Mouse (Mus musculus) adrenal gland, postnatal 4 days (tissue): Measurements from ENCODE around the gene Akap9. TPM values are rescaled to one million over a fixed set of nuclear protein-coding genes. Genes with fewer than 3 reads are reported as not detected.
"Not testable (repeated sequence)": the region's sequence is repeated elsewhere in the genome, so short reads cannot be mapped to it uniquely, and the experiment has no call there.

Experiments used
- DNase-seq, 2 experiments: peaks; one replicate each; pipeline ENCODE4 v3.0.0; 2021 to 2022; ENCODE audit warnings: low spot score in 2 of 2, mixed read lengths in 2 of 2
- total RNA-seq, 2 experiments: library from RNA; stranded (reverse); gene quantifications; 2 replicates each; pipeline ENCODE4 v1.2.3; 2021

Akap9 gene
- total RNA-seq, 2 experiments from 2014 or later = 79.4 to 81.4 TPM

DNA sequence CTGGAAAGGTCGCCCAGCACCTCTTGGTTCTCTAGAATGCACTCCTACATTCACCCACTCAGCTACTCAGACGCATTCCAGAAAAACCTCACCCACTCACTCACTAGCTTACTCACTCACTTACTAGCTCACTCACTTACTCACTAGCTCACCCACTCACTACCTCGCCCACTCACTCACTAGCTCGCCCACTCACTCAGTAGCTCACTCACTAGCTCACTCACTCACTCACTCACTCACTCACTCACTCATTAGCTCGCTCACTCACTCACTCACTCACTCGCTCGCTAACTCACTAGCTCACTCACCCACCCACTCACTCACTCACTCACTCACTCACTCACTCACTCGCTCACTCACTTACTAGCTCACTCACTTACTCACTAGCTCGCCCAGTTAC, 108.8 kb downstream of the Akap9 start:
- DNase-seq = no peak

DNA sequence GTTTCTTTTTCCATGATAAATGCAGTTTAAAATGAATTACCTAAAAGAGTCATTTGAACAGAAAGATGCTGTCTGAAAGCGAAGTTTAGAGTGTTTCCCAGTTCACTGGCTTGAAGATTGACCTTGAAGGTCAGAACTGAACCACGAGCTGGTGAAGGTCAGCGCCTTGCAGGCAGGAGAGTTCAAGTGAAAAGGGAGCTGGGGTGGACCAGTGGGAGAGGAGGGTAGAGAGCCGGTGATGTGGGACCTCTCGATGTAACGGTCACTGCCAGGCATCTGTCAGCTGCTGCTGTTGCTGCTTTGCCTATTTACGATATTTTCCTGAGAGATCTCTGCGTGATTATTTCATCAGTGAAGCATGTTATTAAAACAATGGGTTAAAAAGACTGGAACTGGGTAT, 111.5 kb downstream of the Akap9 start:
- DNase-seq = no peak

DNA sequence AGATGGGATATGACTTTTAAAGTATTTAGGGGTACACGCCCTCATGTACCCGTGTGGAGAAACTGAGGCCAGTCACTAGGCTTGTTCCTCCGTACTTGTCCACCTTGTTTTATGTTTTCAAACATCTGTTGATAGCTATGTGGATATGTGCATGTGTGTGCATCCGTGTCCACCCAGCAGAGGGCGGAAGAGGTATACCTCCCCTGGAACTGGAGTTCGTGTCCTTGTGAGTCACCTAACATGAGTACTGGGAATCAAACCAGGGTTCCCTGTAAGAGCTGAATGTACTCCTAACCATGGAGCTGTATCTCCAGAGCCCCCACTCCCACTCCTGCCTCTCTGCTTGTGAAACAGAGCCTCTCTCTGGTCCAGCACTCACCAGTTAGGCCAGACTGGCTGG, 112.5 kb downstream of the Akap9 start:
- no peak for DNase-seq

DNA sequence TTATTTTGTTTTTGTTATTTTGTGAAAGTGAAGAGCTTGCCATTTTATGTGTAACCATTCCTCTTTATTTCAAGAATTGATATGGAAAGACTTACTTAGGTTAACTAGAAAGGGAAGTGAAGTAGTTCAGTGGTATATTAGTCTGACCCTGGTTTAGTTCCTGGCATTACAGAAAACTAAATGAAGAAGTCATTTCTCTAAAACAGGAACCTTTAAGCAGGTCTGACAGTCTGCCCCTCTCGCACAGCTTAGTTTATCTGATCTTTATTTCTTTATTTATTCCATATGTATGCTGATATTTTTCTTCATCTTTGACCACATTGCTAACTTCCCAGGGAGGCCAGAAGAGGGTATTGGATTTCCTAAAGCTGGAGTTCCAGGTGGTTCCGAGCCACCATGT, 113.1 kb downstream of the Akap9 start:
- no peak for DNase-seq

DNA sequence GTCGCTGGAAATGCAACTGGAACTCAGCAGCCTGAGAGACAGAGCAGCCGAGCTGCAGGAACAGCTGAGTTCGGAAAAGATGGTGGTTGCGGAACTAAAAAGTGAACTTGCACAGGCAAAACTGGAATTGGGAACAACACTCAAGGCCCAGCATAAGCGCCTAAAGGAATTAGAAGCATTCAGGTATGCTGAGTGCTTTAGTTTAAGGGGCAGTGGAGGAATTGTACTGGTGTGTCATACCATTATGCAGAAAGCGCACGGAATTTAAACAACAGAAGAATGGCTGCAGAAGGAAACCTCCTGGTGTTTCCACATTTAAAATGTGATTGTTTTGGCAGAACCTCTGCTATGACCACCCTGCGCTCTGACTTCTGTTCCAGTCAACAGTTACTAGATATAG, 132.5 kb downstream of the Akap9 start:
- no peak for DNase-seq

DNA sequence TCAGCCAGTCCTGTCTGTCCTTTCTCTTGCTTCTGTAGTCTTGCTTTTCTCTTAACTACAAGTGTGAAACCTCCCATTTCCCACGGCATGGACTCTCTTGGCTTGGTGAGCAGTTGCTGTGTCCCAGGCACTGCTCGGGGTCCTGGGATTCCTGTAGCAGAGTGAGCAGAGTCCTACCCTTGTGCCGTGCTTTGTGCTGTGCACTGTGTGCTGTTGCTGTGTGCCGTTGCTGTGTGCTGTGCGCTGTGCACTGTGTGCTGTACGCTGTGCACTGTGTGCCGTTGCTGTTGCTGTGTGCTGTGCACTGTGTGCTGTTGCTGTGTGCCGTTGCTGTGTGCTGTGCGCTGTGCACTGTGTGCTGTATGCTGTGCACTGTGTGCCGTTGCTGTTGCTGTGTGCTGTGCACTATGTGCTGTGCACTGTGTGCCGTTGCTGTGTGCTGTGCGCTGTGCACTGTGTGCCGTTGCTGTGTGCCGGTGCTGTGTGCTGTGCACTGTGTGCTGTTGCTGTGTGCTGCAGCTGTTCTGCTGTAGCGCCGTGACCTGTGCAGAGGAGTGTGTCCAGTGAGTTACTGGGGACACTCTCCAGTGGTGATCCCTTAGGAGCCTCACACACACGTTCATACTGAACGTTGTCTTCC, 138.7 kb downstream of the Akap9 start:
- no peak for DNase-seq

DNA sequence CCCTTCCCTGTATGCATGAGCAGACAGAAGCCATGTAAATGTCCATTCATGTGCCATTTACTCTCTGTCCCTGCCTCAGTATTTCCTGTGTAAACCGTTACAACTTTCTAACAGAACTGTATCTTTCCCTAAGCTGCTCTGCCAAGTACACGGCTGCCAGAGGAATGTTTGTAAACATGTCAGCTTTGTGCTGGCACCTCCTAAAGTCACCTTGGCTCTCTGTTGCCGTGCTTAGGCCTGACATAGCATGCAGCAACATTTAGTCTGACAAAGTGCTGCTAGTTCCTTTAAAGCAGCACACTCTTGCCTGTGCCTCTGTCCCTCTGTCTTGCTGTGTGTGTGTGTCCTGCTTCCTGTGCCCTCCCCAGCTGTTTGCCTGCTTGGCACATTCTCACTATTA, 139.3 kb downstream of the Akap9 start:
- no peak for DNase-seq

DNA sequence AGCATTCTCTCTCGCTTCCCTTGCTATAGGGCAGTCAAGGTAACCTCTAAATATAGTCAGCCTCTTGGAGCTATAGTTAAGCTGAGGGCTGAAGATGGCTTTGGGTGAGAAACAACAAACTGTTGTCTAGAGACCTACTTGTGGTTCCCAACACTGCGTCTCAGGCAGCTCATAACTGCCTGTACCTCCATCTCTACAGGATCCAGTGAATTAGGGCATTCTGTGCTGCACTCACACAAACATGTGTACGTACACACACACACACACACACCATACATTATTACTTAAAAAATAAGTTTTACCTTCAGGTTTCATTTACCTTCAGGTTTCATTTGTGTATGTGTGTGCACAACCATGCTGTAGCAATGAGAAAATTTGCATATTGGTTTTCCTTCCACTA, 151.2 kb downstream of the Akap9 start:
- DNase-seq = no peak

DNA sequence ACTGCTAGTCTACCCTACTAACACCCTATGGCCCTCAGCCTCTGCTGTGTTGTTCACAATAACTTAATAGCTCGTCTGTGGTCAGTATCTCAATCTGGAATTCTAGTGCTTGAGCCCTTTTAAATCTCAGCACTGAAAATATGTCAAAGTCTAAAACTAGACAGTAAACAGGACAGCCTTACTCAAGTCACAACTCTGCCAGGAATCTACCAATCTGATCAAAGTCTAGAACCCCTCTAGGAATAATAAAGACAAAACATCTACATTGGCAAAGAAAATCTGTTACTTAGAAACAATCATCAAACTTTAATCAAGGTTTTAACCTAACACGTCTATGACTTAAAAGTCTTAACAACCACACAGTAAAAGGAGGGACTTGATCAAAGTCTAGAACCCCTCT, 153.0 kb downstream of the Akap9 start:
- DNase-seq = no peak

DNA sequence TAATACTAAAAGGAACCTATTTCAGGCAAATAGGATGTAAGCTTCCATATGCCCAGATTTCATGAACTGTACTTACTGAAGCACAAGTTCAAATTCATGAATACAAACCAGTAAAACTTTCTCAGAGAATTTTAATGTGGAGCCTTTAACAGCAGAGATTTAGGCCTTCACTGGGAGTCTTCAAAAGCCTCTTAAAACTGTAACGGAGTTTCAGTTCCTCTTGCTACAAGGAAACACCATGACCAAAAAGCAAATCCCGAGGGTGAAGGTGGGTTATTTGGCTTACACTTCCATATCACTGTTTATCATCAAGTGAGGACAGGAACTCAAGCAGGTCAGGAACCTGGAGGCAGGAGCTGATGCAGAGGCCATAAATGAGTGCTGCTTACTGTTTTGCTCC, 153.7 kb downstream of the Akap9 start:
- DNase-seq = no peak

DNA sequence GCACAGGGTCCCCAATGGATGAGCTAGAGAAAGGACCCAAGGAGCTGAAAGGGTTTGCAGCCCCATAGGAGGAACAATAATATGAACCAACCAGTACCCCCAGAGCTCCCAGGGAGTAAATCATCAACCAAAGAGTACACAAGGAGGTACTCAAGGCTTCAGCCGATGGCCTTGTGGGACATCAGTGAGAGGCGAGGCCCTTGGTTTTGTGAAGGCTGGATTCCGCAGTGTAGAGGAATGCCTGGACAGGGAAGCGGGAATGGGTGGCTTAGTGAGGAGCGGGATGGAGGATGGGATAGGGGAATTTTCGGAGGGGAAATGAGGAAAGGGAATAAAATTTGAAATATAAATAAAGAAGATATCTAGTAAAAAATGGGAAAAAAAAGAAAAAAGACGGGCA, 157.1 kb downstream of the Akap9 start:
- DNase-seq = no peak

DNA sequence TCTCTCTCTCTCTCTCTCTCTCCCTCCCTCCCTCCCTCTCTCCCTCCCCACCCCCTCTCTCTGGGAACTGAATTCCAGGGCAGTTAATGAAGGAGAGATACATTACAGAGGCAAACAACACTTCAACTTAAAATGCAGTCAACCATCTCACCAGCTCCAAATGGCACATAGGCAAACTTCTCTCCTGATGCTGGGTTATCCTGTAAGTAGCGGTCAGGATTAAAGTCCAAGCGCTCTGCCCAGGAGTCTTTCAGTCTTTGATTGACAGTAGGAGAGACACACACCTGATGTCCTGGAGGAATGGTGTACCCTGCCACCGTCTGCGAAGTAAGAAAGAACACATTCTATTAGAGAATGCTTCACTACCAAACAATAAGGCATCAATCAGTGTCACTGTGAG, 158.5 kb downstream of the Akap9 start:
- DNase-seq = no peak

DNA sequence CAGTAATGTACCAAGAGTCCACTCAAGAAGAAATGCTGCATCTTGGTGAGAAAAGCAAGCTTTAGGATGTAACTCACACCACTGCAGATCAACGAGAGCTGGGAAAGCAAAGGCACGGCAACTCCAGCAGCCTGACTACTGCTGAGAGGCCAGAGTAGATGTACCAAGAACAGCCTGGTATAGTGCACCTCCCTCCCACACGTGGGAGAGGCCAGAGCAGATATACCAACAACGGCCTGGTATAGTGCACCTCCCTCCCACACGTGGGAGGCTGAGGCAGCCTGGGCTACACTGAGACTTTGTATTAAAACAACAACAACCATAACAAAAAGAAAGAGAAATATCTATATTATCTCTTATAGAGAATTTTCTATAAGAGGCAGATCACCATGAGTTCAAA, 160.3 kb downstream of the Akap9 start:
- DNase-seq = no peak

DNA sequence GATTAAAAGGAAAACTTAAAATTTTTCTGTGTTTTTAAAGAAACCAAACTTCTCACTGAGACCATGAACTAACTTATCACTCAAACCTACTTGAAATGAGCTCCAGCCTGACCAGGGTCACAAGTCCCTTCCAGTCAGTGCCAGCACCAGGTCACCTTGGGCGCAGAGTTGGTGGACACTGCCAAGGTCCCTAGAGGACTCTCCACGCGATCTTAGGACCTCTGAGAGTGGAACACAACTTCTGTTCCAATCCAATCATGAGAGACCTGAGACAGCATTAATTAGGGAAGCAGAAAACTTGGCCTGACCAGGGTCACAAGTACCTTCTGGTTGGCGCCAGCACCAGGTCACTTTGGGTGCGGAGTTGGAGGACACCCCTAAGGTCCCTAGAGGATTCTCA, 166.6 kb downstream of the Akap9 start:
- no peak for DNase-seq

DNA sequence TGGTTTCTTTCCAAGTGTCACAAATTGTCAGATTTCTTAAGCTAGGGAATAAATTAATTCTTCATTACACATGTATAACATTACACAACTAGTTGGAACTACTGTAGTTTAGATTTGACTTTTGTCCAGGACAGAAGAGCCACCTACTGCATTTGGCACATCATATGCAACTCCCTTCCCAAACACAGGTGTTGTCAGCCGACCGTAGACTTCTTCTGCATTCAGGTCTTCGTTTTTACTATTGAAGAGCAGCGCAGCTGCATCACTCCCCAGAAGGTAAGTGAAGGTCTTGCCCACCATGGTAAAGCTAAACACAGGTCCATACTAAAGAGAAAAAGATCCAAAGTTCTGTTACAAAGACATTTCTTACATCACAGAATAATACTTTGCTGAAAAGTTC, 173.2 kb downstream of the Akap9 start:
- no peak for DNase-seq

DNA sequence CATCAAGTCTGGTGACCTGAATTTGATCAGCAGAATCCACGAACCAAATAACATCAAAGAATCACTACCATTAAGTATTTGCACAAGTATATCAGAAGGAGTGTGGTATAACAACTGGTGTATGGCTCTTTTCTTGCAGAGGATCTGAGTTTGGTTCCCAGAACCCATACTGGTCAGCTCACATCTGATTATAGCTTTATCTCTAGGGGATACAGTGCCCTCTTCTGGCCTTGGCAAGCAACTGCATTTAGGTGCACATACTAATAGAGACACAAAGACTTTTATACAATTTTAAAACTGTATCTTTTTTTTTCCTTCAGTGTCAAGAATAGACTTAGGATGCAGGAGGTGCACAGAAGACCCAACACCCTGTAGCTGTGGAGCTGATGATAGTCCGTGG, 173.9 kb downstream of the Akap9 start:
- no peak for DNase-seq

DNA sequence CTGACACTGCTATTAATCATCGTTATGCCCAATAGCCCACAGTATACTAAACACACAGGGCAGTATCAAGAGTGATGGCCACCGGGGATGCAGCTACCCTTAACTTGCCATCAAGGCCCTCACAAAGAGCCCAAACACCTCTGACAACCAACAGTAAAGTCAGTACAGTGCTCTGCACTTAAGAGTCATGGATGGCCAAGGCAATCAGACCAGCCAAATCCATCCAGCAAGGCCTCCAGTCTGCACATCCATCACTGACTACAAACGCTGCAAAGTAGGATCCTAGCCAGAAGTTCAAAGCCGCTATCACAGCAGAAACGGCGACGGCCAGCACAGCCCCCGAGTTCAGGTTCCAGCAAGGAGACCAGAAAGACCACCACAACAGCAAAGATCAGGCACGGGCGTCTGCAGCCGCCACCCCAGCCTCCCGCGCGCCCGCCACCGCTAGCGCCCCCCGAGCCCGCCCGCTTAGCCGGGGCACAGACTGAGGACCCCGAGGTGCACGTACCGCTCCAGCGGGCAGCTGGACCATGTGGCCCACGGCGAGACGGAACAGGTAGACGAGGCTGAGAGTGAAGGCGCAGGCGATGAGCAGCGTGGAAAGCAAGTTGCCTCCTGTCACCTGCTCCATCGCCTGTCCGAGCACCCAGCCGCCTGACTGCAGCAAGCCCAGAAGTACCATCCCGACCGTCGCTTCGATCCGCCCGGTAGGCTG, 175.9 kb downstream of the Akap9 start:
- no peak for DNase-seq

DNA sequence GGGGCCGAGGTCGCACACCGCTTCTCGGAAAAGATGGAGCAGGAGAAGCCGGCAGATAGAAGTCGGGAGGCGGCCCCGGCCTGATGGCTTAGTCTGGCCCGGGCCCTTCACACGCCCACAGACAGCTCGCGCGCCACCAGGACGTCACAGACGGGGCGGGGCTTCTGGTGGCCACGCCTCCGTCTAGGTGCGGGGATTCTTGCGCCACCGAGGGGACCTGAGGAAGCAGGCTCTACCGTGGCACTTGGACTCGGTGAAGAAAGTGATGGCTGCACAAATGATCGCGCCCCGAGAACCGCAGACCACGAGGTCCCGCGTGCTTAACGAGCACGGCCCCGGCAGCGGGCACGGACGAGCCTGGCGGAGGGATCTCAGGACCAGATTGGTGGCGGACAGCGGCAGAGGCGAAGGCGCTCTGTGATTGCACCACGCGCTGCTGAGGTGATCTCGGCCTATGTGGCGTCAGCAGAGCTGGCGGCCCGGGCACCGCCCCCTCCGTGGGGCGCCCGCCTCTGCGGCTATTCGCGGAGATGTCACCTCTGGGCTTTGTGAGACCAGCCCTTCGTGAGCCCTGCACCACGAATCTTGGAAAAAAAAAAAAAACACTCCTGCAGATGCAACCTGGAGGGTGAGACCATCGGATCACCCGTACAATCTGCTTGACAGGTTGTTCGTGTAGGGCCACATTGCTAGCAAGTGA, 176.6 kb downstream of the Akap9 start, which contains the start of gene Cyp51:
Gene Cyp51 (minus strand): TSS at position 406 of the 700 bp plus-strand sequence.
- DNase-seq = peak; percentile 72 to 76

DNA sequence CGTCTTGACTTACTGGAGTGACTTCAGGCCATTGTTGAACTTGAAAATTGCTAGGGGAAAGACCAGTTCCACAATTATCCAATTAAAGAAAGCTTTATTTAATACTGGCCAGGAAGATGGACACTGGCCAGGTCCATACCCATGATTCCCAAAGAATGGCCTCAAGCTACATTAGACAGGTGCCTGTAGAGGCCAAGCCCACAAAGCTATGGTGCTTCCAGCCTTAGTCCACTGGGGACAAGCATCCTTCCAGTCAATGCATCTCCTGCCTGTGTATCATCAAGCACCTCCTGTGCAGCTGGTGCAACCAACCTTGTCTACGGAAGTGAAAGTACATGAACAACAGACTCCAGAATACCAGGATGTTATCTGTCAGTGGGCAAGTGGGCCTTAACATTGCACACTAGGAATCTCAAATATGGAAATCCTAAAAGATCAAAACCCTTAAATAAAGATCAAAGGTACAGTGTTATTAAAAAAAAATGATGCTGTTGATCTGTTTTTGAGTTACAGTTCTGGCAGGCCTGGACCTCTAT, 177.9 kb downstream of the Akap9 start:
- no peak for DNase-seq

DNA sequence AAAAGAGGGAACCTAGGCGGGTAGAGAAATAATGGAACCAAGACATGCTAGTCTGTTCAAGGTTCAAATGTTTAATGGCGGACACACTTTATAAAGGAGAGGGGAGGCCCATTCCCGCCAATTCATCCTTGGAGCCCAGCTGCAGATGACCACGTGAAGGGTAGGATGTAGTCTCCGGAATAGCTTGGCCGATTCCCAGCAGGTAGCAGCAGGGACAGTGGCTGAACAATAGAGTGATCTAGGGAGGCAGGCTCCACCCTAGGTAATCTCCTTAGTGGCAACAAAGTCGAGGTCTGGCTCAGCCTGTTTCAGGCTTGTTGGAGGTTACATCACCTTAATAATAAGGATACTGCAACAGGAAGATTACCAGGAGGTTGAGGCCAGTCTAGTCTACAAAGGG, 179.2 kb downstream of the Akap9 start:
- DNase-seq = not testable (repeated sequence)

DNA sequence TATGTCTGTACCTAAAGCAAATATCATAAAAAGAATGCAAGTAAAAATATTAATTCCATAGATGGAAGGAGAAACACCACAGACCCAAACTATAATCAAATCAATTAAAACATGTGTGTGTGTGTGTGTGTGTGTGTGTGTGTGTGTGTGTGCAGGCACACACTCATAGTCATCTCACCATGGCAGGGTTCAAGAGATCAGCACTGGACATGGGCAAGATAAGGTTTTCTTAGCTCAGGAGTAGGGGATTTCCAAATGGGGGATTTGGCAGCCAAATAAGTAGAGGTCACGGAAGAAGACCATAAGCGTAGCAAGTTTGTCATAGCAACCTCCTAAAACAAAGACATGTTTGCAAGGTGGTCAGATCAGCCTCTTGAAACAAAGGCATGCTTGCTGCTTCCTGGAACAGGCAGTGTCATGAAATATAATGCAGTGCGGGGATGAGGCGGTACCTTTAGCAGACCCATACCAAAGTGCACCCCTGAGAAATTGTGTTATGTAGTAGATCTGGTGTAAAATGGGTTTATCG, 184.8 kb downstream of the Akap9 start:
- no peak for DNase-seq
